Mouse (Mus musculus) midbrain, embryonic 14.5 days (tissue): ENCODE measurements around the gene Coro2b. TPM values are rescaled to one million over a fixed set of nuclear protein-coding genes. Genes with fewer than 3 reads are reported as not detected.

Source experiments
- ATAC-seq: fragments of 200-750 bp; cut with Nextera tagmentation; 2 replicates; pipeline ENCODE4 v1.8.0; 2017; ENCODE audit warnings: moderate number of reproducible peaks, moderate library complexity; ENCODE audit not compliant: low FRiP score, low TSS enrichment
- DNase-seq: peaks from one replicate; pipeline ENCODE4 v3.0.0-alpha.2; 2015
- H3K27ac ChIP-seq: fragments of 300-500 bp; sonication (generic); replicated peaks from 2 replicates; pipeline ENCODE4 v1.5.1; 2014; ENCODE audit warnings: mild to moderate bottlenecking, low read depth, low read length, moderate library complexity
- H3K27me3 ChIP-seq: fragments of 300-500 bp; sonication (generic); 2 replicates; pipeline ENCODE4 v1.6.1; 2014; ENCODE audit warnings: low read length, control low read depth, mixed read lengths; ENCODE audit not compliant: control insufficient read depth, insufficient read depth
- H3K36me3 ChIP-seq: fragments of 300-500 bp; sonication (generic); 2 replicates; pipeline ENCODE4 v1.6.1; 2014; ENCODE audit warnings: low read length, control low read depth; ENCODE audit not compliant: control insufficient read depth, insufficient read depth
- H3K4me1 ChIP-seq: fragments of 300-500 bp; sonication (generic); 2 replicates; pipeline ENCODE4 v1.6.1; 2014; ENCODE audit warnings: mild to moderate bottlenecking, antibody characterized with exemption, low read length, control low read depth; ENCODE audit not compliant: control insufficient read depth, insufficient read depth
- H3K4me2 ChIP-seq: fragments of 300-500 bp; sonication (generic); 2 replicates; pipeline ENCODE4 v1.6.1; 2014; ENCODE audit warnings: mild to moderate bottlenecking, low read length, moderate library complexity
- H3K4me3 ChIP-seq: fragments of 300-500 bp; sonication (generic); replicated peaks from 2 replicates; pipeline ENCODE4 v1.5.1; 2014; ENCODE audit warnings: low read depth, low read length
- H3K9ac ChIP-seq: fragments of 300-500 bp; sonication (generic); replicated peaks from 2 replicates; pipeline ENCODE4 v1.6.1; 2014; ENCODE audit warnings: mild to moderate bottlenecking, low read length, moderate library complexity
- H3K9me3 ChIP-seq: fragments of 300-500 bp; sonication (generic); 2 replicates; pipeline ENCODE4 v1.6.1; 2016; ENCODE audit warnings: low read length, control low read depth, mixed read lengths; ENCODE audit not compliant: control insufficient read depth
- WGBS: fragments of 180-500 bp; shearing (Covaris S2); extraction: QIAGEN DNeasy Blood & Tissue Kit; methylation state at CpG from one replicate; pipeline ENCODE4 v1.1.7; 2014; 5-methylcytosine and 5-hydroxymethylcytosine counted together
- polyA plus RNA-seq: library from polyadenylated mRNA; unstranded; fragments of >200 nt; fragmentation: Nextera tagmentation; extraction: Ambion mirVana; gene quantifications from 2 replicates; pipeline ENCODE4 v1.2.1, GENCODE M21; 2014

Gene Coro2b
- polyA plus RNA-seq, 1 experiment from 2014 or later, result 34.5 TPM

- peak overlapping the region; percentile 15; the same call in 1 of the 2 replicates for H3K27ac ChIP-seq
- H3K36me3 ChIP-seq, result no peaks in the 10 kb centered on the region
- H3K9me3 ChIP-seq, result no peaks in the 10 kb centered on the region
- H3K4me2 ChIP-seq, result no peak overlapping the region
- no peak overlapping the region for H3K9ac ChIP-seq
- H3K27me3 ChIP-seq, result no peaks in the 10 kb centered on the region
- peaks cover 11% of the 10 kb centered on the region for H3K4me1 ChIP-seq
- no peak overlapping the region for H3K4me3 ChIP-seq
- WGBS, result 76% methylated on average over 10 of the region's 10 CpGs
- DNase-seq, result no peak
- no peak for ATAC-seq
Observed at GRCm38 (mm10) chr9:62469696-62470095, 67.1 kb downstream of the Coro2b start.

- Histone ChIP-seq H3K9me3 (no peaks in the 10 kb centered on the region), H3K27me3 (no peaks in the 10 kb centered on the region), H3K4me3 (no peak overlapping the region), H3K4me2 (no peak overlapping the region), H3K4me1 (peaks cover 11% of the 10 kb centered on the region), H3K9ac (no peak overlapping the region), H3K27ac (peak overlapping the region; percentile 10; the same call in 1 of the 2 replicates), H3K36me3 (no peaks in the 10 kb centered on the region)
- ATAC-seq, result no peak
- WGBS, result 34% methylated on average over 13 of the region's 13 CpGs
- DNase-seq, result peak; percentile 55
Observed at GRCm38 (mm10) chr9:62469143-62469542, 67.7 kb downstream of the Coro2b start.

DNA sequence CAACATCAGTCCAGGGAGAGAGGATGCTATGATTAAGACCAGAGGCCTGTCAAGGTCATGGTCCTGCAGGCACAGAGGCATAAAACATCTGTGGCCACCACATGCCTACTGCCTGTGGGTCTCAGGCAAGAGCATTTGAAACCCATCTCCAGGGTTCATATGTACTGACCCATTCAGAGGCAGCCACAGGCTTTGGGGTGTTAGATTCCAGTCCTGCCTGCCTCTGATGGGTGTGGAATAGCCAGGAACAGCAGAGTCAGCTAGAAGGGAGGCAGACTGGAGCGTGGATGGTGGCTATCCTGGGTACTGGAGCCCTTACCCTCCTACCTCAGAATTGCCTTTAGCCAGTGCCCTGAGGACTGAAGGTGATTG, 69.4 kb downstream of the Coro2b start:
- no peak overlapping the region for H3K4me2 ChIP-seq
- no peak for DNase-seq
- ATAC-seq, result no peak
- peaks cover 11% of the 10 kb centered on the region for H3K4me1 ChIP-seq
- no peaks in the 10 kb centered on the region for H3K9me3 ChIP-seq
- WGBS, result 70% methylated on average over 1 of the region's 1 CpGs
- no peaks in the 10 kb centered on the region for H3K27me3 ChIP-seq
- no peaks in the 10 kb centered on the region for H3K36me3 ChIP-seq
- H3K4me3 ChIP-seq, result no peak overlapping the region
- H3K9ac ChIP-seq, result 0 out of 2 replicates have a peak overlapping the region, but pooled peaks have one; percentile 7
- no peak overlapping the region for H3K27ac ChIP-seq

GRCm38 (mm10) chr9:62466742-62467412, 70.0 kb downstream of the Coro2b start:
- Histone ChIP-seq H3K9ac (no peak overlapping the region), H3K36me3 (no peaks in the 10 kb centered on the region), H3K4me3 (no peak overlapping the region), H3K4me2 (no peak overlapping the region), H3K4me1 (peaks cover 11% of the 10 kb centered on the region), H3K27me3 (no peaks in the 10 kb centered on the region), H3K9me3 (no peaks in the 10 kb centered on the region), H3K27ac (no peak overlapping the region)
- ATAC-seq, result no peak
- WGBS, result 89% methylated on average over 11 of the region's 11 CpGs
- DNase-seq, result no peak

DNA sequence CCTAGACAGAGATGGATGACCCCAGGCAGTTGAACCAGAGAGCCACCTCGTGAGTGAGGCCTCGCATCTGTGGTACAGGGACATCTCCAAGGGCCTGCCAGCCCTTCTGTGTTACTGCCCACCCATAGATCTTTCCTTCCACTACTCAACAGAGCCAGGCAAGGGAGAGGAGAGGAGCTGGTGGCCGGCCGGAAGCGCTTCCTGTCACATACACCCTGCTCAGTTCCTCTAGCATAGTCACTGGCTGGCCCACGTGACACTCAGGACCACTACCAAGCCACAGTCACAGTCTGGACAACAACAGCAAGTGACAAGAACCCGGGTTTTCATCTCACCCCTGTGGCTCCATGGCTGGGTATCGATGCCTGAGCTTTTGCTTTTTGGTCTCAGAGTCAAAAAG, 70.8 kb downstream of the Coro2b start:
- Histone ChIP-seq H3K4me3 (no peak overlapping the region), H3K36me3 (no peaks in the 10 kb centered on the region), H3K9ac (no peak overlapping the region), H3K4me2 (no peak overlapping the region), H3K27ac (no peak overlapping the region), H3K9me3 (no peaks in the 10 kb centered on the region), H3K4me1 (peaks cover 11% of the 10 kb centered on the region), H3K27me3 (no peaks in the 10 kb centered on the region)
- 87% methylated on average over 8 of the region's 8 CpGs for WGBS
- DNase-seq (no peak), ATAC-seq (no peak)

- peaks cover 11% of the 10 kb centered on the region for H3K4me1 ChIP-seq
- H3K4me3 ChIP-seq, result no peak overlapping the region
- no peak overlapping the region for H3K9ac ChIP-seq
- no peaks in the 10 kb centered on the region for H3K9me3 ChIP-seq
- no peak for ATAC-seq
- H3K4me2 ChIP-seq, result no peak overlapping the region
- H3K27me3 ChIP-seq, result no peaks in the 10 kb centered on the region
- no peak overlapping the region for H3K27ac ChIP-seq
- no peak for DNase-seq
- no peaks in the 10 kb centered on the region for H3K36me3 ChIP-seq
- WGBS, result 83% methylated on average over 10 of the region's 10 CpGs
Observed at GRCm38 (mm10) chr9:62464727-62465126, 72.1 kb downstream of the Coro2b start.

GRCm38 (mm10) chr9:62461766-62462165, 75.1 kb downstream of the Coro2b start:
- 93% methylated on average over 1 of the region's 1 CpGs for WGBS
- no peak overlapping the region for H3K27ac ChIP-seq
- no peaks in the 10 kb centered on the region for H3K4me1 ChIP-seq
- ATAC-seq, result no peak
- H3K36me3 ChIP-seq, result no peaks in the 10 kb centered on the region
- H3K4me2 ChIP-seq, result no peak overlapping the region
- DNase-seq, result no peak
- no peaks in the 10 kb centered on the region for H3K9me3 ChIP-seq
- H3K9ac ChIP-seq, result no peak overlapping the region
- H3K27me3 ChIP-seq, result no peaks in the 10 kb centered on the region
- no peak overlapping the region for H3K4me3 ChIP-seq

DNA sequence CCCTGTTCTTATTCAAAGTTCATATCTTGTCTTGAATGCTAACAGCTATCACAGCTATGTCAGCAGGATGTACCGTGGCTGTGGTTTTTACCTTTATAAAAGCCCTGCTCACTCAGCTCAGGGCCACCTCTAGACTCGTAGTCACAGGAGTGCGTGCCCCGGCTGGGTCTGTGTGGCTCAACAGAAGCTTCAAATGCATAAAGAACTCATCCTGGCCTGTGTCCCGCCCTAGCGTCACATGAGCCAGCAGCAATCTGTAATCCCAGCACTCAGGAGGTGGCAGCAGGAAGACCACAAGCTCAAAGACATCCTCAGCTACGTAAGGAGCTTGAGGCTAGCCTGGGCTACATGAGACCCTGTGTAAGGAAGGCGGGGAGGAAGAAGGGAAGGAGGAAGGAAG, 75.7 kb downstream of the Coro2b start:
- 82% methylated on average over 8 of the region's 8 CpGs for WGBS

DNA sequence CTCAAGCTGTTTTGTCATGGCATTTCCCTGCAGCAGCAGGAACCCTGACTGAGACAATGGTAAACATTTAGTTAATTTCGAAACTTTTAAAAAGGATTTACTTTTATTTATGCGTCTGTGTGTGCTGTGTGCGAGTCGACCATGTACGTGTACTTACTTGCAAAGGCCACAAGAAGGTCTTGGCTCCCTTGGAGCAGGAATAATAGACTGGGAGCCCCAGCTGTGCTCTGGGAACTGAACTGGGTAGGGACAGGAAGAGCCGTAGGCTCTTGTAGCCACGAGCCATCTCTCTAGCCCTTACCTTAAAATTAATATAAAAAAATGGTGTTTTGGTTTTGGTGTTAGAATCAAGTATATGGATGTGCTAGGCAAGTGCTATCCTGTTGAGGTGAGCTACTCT, 76.8 kb downstream of the Coro2b start:
- Histone ChIP-seq H3K27me3 (no peaks in the 10 kb centered on the region), H3K9me3 (no peaks in the 10 kb centered on the region), H3K27ac (no peak overlapping the region), H3K4me1 (0 out of 2 replicates have a peak, but pooled peaks cover 7% of the 10 kb centered on the region), H3K4me2 (no peak overlapping the region), H3K36me3 (no peaks in the 10 kb centered on the region), H3K4me3 (no peak overlapping the region), H3K9ac (no peak overlapping the region)
- DNase-seq, result no peak
- no peak for ATAC-seq
- WGBS, result 72% methylated on average over 7 of the region's 7 CpGs

More for the DNA sequence above, 75.7 kb downstream of the Coro2b start:
- no peaks in the 10 kb centered on the region for H3K36me3 ChIP-seq
- H3K4me1 ChIP-seq, result no peaks in the 10 kb centered on the region
- H3K4me2 ChIP-seq, result no peak overlapping the region
- no peak for DNase-seq
- H3K27ac ChIP-seq, result no peak overlapping the region
- no peak for ATAC-seq
- H3K9ac ChIP-seq, result no peak overlapping the region
- H3K4me3 ChIP-seq, result no peak overlapping the region
- no peaks in the 10 kb centered on the region for H3K27me3 ChIP-seq
- H3K9me3 ChIP-seq, result no peaks in the 10 kb centered on the region
